Mouse (Mus musculus): ENCODE results near the gene Acad8.

- TF ChIP-seq CTCF (IDR thresholded peaks at IDR 0.05; ENCODE audit: borderline replicate concordance, insufficient read depth, low read length): no peak
- TF ChIP-seq POLR2A (IDR thresholded peaks at IDR 0.05; ENCODE audit: low read depth, low read length): no peak
Measured at GRCm38 (mm10) chr9:27018961-27019360, 19.6 kb upstream of the Acad8 start.

All from embryonic fibroblast, embryonic 13.5 days (primary cell).